Mouse (Mus musculus): ENCODE results near the gene Atp7b. TPM values are rescaled to one million over a fixed set of nuclear protein-coding genes. Genes with fewer than 3 reads are reported as not detected.
A peak's percentile ranks its signal among the peaks of the same experiment; 100 is the strongest.

The Atp7b gene
- polyA plus RNA-seq, 2 experiments from 2014 or later = not detected

DNA sequence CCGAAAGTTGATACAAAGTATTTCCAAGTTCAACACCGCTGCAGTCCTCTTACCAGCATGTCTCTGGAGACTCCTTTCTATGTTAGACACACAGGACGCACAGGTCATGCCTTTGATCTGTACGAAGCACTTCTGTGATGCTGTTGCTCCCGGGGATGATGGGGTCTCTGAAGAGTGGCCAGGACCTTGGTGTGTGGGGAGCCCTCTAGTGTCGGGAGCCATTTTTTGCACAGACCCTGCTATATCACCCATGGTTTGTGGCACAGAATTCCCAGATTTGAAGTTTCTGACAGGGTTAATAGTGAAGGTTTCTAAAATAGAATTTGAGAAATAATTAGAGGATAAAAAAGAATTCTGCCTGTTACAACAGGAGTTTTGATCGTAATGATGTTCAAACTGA, 37.9 kb downstream of the Atp7b start:
- ATAC-seq = no peak

DNA sequence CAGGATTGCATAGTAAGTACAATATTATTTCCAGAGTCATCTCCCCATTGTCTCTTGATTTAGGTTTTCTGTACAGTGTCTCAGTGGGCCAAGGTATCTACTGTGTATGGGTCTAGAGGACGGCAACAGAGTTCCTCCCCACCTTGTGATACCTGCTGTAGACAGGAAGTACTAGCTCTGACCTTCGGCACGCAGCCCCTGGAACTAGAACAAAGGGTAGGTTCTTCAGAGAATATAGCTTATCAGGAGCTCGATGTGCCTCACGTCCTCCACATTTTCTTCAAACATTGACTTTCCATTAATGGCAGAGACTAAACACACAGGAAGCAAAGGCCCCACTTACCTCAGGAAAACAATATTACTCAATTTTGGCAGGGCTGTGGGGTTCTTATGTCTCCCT, 40.6 kb downstream of the Atp7b start:
- ATAC-seq = no peak

- no peak for ATAC-seq
Observed at GRCm38 (mm10) chr8:22017731-22018130, 42.4 kb downstream of the Atp7b start.

DNA sequence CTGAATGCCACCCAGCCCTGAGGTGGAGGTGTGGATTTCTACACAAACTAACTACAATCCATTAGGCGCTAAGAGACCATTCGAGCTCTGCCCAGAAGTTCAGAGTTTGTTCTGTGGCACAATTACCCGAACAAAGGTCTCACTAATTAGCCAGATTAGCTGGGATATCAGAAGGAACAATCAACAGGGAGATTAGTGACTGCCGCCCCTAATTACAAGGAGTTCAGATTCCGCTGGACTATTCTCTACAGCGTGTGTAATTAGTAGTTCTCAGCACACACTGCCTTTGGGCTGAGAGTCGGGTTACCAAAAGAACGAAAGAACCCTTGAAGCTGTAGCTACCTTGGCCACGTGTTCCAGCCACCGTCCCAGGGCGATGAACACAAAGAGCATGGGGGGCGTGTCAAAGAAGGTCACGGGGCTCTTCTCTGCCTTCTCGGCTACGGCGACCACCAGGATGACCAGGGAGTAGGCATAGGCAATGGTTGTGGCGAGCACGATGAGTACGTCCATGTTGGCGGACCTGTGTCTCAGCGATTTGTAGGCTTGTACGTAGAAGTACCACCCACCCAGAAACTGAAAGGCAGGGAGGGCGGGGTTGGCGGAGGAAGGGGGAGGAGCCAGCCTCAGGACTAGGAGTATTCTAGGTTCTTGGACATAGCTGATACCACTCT, 46.9 kb downstream of the Atp7b start:
- no peak for ATAC-seq

DNA sequence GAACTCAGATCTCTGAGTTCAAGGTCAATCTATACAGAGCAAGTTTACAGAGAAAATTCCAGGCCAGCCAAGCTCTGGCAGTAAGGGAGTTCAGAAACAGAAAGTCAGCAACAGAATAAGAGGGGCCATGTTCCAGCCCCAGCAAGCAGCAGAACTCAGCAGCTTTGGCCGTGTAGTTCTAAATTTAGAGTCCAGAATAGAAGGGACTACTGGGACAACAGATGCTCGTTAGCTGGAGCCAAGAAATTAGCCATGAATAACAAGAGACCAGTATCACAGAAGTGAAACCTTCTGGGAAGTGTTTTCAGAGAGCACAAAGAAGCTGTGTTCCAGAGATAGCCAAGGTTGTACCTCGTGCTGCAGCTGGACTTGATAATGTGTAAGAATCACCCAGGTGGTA, 50.7 kb downstream of the Atp7b start:
- ATAC-seq = no peak

DNA sequence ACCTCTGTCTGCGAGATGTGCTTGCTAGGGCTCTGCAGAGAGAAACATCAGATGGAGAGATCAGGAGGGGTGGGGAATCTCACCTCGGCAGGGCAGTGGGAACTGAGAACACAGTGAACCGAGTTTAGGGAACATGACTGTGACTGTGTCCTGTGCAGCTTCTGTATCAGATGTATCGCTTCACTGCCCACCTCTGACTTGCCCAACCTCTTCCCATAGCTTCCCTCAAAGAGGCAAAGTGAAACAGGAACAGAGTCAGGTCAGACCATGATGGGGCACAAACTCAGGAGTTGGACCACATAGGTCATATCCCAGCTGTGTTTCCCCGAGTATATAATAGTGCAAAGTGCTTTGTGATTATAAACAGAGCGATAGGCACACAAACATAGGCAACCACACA, 53.7 kb downstream of the Atp7b start:
- no peak for ATAC-seq

DNA sequence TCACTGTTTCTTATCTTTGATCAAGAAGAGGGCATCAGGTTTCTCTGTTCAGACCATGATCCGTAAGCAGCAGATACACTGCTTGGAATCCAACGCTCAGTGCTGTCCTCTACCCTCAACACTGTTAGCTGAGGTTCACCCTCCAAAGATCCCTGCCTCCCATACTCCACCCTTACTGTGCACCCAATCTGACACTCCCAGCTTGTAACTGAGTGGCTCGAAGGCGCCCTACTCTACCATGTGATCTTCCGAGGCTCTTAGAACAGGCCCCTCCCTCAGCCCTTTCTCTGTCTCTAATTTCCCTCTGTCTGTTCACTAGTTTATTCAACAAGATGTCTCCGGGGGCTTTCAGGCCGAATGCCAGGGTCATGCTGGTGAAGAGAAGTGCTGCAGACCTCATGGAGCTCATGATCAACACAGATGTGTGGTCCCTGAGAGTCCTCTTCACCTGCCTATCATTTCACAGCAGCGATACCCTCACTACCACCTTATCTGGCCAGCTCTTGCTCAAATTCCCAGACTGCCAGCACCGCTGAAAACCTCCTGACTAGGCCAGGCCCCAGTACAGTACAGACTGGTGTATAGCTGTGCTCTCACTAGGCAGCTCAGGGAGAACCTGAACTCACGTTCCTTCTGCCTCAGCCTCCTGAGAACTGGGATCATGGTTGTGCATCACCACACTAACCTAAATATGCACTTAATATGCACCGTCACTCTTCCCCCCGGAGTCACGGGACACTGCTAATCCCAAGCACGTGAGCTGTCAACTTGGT, 55.2 kb downstream of the Atp7b start:
- no peak for ATAC-seq

DNA sequence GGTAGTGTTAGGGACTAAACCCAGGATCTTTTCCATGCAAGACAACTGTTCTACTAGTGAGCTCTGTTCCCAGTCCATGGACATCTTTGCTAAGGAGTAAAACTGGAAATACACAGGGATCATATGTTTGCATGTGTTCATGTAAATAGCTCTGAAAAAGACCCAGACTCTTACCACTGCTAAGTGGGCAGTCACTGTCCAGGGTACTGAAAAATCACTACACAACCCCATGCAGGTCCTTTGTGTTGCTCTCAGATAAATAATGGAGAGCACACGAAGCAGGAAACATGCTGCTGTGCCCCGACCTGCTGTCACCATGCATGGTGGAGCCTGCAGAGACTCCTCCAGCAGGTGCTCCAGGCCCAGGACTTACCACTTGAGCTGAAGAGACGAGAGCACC, 64.9 kb downstream of the Atp7b start:
- ATAC-seq = no peak

- ATAC-seq = peak; percentile 43
Observed at GRCm38 (mm10) chr8:21992184-21992583, 67.9 kb downstream of the Atp7b start.

GRCm38 (mm10) chr8:21981664-21982337, 78.3 kb downstream of the Atp7b start:
- ATAC-seq = no peak

- no peak for ATAC-seq
Observed at GRCm38 (mm10) chr8:21978193-21978592, 81.9 kb downstream of the Atp7b start.

DNA sequence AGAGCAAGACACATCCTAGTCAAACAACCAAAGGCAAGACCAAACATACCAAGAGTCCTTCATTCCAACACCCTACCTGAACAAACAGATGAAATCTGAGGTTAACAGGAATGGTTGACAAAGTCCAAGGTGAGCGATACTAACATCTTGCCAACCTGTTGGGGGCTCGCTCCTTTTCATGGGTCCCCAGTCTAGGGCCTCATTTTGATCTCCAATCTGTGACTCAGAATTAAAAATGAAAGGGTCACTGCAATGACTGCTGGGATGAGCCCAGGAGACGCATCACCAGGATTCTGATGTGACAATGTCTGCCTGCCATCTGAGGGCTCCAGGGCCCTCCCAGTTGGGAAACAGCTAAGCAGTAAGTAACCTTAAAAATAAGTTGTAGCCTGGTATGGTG, 90.6 kb downstream of the Atp7b start, which contains the start of gene Ccdc70:
Ccdc70 (plus strand) TSS at position 301 of the 400 bp plus-strand sequence.
- ATAC-seq = no peak

DNA sequence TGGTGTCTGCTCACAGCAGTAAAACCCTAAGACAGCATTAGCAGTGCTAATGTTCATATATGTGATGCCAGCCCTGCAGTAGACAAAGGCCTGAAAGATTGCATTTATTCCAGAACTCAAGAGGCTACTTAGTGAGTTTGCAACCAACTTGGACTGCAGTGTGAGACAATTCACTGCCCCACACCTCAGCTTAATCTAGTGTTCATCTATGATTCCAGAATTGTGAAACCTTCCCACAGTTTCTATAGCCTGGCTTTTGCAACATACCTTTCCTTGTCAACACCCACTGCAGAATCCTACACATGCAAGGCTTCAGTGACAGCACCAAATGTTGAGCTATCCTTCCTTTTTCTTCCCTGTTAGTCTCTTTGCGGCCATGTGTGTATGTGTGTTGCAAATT, 93.5 kb downstream of the Atp7b start:
- no peak for ATAC-seq

DNA sequence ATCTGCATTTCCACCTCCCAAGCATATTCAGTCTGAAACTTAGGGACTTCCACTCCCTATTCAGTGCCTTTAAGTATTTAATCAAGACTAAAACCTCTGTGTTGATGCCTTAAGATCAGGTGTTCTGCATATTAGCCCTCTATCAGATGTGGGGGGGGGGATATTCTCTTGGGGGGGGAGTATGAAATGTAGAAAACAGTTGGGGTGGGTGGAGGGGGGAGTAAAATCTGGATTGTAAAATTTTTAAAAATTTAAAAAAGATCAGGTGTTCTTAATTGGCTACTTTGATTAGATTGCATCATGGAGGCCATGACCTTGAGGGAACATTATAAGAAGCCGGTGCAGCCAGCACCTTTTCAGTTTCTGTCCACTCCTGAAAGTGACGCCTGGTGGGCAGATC, 101.7 kb downstream of the Atp7b start, which contains the start of gene Fam90a1a:
Fam90a1a (plus strand) TSS at position 301 of the 400 bp plus-strand sequence.
- no peak for ATAC-seq

DNA sequence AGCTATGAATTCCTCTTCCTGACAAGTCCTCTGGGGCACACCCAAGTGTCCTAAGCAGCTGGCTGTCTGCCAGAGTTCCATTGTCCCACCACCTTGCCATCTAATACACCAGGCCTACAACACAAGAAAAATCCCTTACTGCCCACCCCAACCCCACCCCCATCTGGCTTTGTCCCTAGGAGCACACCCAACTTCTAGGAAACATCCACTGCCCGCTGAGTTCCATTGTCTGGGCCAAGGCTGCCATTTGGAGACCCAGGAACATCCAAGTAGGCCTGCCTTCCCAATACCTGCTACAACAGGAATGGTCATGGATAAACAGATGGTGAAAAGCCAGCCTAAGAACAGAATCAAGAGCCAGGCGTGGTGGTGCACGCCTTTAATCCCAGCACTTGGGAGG, 103.8 kb downstream of the Atp7b start:
- no peak for ATAC-seq

- ATAC-seq = no peak
Observed at GRCm38 (mm10) chr8:21955321-21955720, 104.8 kb downstream of the Atp7b start.

DNA sequence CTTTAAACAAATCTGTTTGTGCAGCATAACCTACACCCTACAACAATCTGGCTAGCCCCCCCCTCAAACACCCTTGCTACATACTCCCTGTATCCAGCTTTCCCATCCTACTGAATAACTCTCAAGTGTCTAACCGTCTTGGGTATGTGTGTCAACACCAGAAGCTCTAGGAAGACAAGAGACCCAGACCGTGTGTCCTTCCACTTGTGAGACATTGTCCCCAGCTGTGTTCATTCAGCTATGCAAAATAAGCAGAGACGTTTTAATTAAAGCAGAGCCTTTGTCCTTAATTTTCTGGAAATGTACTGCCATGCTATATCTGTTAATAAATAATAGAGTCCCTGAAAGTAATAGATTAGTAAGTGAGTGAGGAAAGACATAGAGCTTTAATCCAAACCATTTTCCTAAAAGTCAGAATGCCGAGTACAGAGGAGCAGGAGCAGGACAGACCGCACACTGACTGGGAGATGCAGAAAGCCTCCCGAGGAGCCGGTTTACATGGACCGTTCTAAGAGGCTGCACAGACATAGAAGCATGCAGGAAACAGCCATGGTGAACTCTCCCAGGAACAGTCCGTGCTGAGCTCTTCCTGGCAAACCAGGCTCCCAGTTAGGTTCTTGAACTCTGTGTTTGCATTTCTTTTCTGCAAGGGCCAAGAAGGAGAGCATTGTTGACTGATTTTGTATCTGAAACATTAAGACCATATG, 112.6 kb downstream of the Atp7b start:
- no peak for ATAC-seq

- ATAC-seq = no peak
Observed at GRCm38 (mm10) chr8:21946462-21946861, 113.6 kb downstream of the Atp7b start, which contains the start of gene Defb13. Gene Defb13, plus strand, starts transcription at chr8:21946762.
